Mouse (Mus musculus) liver, embryonic 14.5 days (tissue): ENCODE measurements around the gene 1700037H04Rik. TPM values are rescaled to one million over a fixed set of nuclear protein-coding genes. Genes with fewer than 3 reads are reported as not detected.

ENCODE experiments used
- ATAC-seq: fragments of 200-750 bp; cut with Nextera tagmentation; 2 replicates; pipeline ENCODE4 v1.8.0; 2017; ENCODE audit warnings: moderate number of reproducible peaks, mild to moderate bottlenecking, moderate library complexity; ENCODE audit not compliant: insufficient read depth
- DNase-seq, 3 experiments: peaks; one replicate each; pipeline ENCODE4 v3.0.0-alpha.2; 2012 to 2013; ENCODE audit warnings: low read depth in 3 of 3, low spot score in 3 of 3
- H3K27ac ChIP-seq: fragments of 300-500 bp; sonication (generic); 2 replicates; pipeline ENCODE4 v1.5.1; 2014; ENCODE audit warnings: moderate library complexity, mild to moderate bottlenecking, control low read depth, inconsistent platforms
- H3K27me3 ChIP-seq: fragments of 300-500 bp; sonication (generic); 2 replicates; pipeline ENCODE4 v1.6.1; 2014; ENCODE audit warnings: mild to moderate bottlenecking, low read length, moderate library complexity; ENCODE audit not compliant: control insufficient read depth, insufficient read depth
- H3K36me3 ChIP-seq: fragments of 300-500 bp; sonication (generic); replicated peaks from 2 replicates; pipeline ENCODE4 v1.6.1; 2014; ENCODE audit warnings: low read depth; ENCODE audit not compliant: control insufficient read depth, insufficient read depth
- H3K4me1 ChIP-seq, 2 experiments: fragments of 200-500 bp in 1 of 2; fragments of 300-500 bp in 1 of 2; sonication (generic) in 1 of 2; replicated peaks; 2 replicates each; pipeline ENCODE4 v1.6.1; 2012 to 2014; ENCODE audit warnings: antibody characterized with exemption in 1 of 2, inconsistent platforms in 1 of 2, low read length in 1 of 2; ENCODE audit not compliant: control insufficient read depth in 2 of 2, insufficient read depth in 2 of 2
- H3K4me2 ChIP-seq: fragments of 300-500 bp; sonication (generic); 2 replicates; pipeline ENCODE4 v1.6.1; 2014; ENCODE audit warnings: low read depth, mild to moderate bottlenecking, control low read depth, moderate library complexity
- H3K4me3 ChIP-seq, 2 experiments: fragments of 200-500 bp in 1 of 2; fragments of 300-500 bp in 1 of 2; sonication (generic) in 1 of 2; 2 replicates each; pipeline ENCODE4 v1.5.1; 2012 to 2014; ENCODE audit warnings: low read depth in 2 of 2, low read length in 2 of 2, mild to moderate bottlenecking in 2 of 2, control low read depth in 1 of 2, inconsistent platforms in 1 of 2, moderate library complexity in 1 of 2; ENCODE audit not compliant: insufficient read depth in 1 of 2
- H3K9ac ChIP-seq: fragments of 300-500 bp; sonication (generic); replicated peaks from 2 replicates; pipeline ENCODE4 v1.6.1; 2014; ENCODE audit warnings: mild to moderate bottlenecking, control low read depth, moderate library complexity
- H3K9me3 ChIP-seq: fragments of 300-500 bp; sonication (generic); 2 replicates; pipeline ENCODE4 v1.6.1; 2016; ENCODE audit warnings: low read length, mixed read lengths; ENCODE audit not compliant: control insufficient read depth
- CTCF ChIP-seq: IDR thresholded peaks from 2 replicates; pipeline ENCODE4 v1.5.1; 2016; ENCODE audit warnings: antibody characterized with exemption, low read depth, control low read depth
- EP300 ChIP-seq: IDR thresholded peaks from 2 replicates; pipeline ENCODE4 v1.6.1; 2016; ENCODE audit warnings: antibody characterized with exemption, low read depth
- whole genome bisulfite sequencing: fragments of 180-500 bp; shearing (Covaris S2); extraction: QIAGEN DNeasy Blood & Tissue Kit; methylation state at CpG from one replicate; pipeline ENCODE4 v1.1.7; 2014; ENCODE audit not compliant: insufficient replicate concordance; 5-methylcytosine and 5-hydroxymethylcytosine counted together
- polyA plus RNA-seq, 2 experiments: library from polyadenylated mRNA; depleted of rRNA in 1 of 2; stranded (reverse) in 1 of 2; unstranded in 1 of 2; fragments of >200 nt; fragmentation: Nextera tagmentation in 1 of 2; extraction: Ambion mirVana in 1 of 2; gene quantifications; 2 replicates each; pipeline versions ENCODE4 v1.2.1 to v1.2.3; 2012 to 2014

Gene 1700037H04Rik
- polyA plus RNA-seq, 2 experiments = 105 to 129 TPM

GRCm38 (mm10) chr2:131205521-131206182 is 45.8 kb upstream of the 1700037H04Rik start:
- peak overlapping the region; percentile 58 for H3K4me2 ChIP-seq
- TF ChIP-seq EP300 (peak; percentile 100), CTCF (0 out of 2 replicates have a peak, but pooled peaks have one; percentile 7)
- peaks cover 13% of the 10 kb centered on the region for H3K36me3 ChIP-seq
- ATAC-seq = peak; percentile 72
- no peaks in the 10 kb centered on the region for H3K9me3 ChIP-seq
- H3K4me1 ChIP-seq = peaks cover 70 to 72% of the 10 kb centered on the region in 2 experiments
- no peaks in the 10 kb centered on the region for H3K27me3 ChIP-seq
- peak overlapping the region; percentile 59 for H3K9ac ChIP-seq
- WGBS = 9% methylated on average over 8 of the region's 8 CpGs
- DNase-seq = peak; percentile 93 to 95 (median 95)
- H3K27ac ChIP-seq = peak overlapping the region; percentile 98
- H3K4me3 ChIP-seq = peak overlapping the region in 1 of 2 experiments; percentile 5; a peak in 1 of 4 replicates

- H3K9me3 ChIP-seq = no peaks in the 10 kb centered on the region
- H3K36me3 ChIP-seq = peaks cover 21% of the 10 kb centered on the region
- peaks cover 67 to 68% of the 10 kb centered on the region in 2 experiments for H3K4me1 ChIP-seq
- no peaks in the 10 kb centered on the region for H3K27me3 ChIP-seq
- peak overlapping the region; percentile 59 for H3K9ac ChIP-seq
- H3K27ac ChIP-seq = peak overlapping the region; percentile 98
- peak overlapping the region; percentile 58 for H3K4me2 ChIP-seq
- ATAC-seq (peak; percentile 33), DNase-seq (no peak)
- no peak overlapping the region for H3K4me3 ChIP-seq
- no peak for TF ChIP-seq EP300
- no peak for TF ChIP-seq CTCF
- WGBS = 26% methylated on average over 7 of the region's 7 CpGs
These were observed 44.6 kb upstream of the 1700037H04Rik start for GRCm38 (mm10) chr2:131204410-131204981.

- 73% methylated on average over 6 of the region's 6 CpGs for WGBS
- DNase-seq = no peak
- Histone ChIP-seq H3K36me3 (peaks cover 27% of the 10 kb centered on the region), H3K27me3 (no peaks in the 10 kb centered on the region), H3K9me3 (no peaks in the 10 kb centered on the region), H3K4me2 (peak overlapping the region; percentile 58), H3K4me3 (no peak overlapping the region), H3K9ac (no peak overlapping the region), H3K27ac (peak overlapping the region; percentile 38), H3K4me1 (peaks cover 61 to 63% of the 10 kb centered on the region in 2 experiments)
- no peak for ATAC-seq
- no peak for TF ChIP-seq EP300
- no peak for TF ChIP-seq CTCF
These were observed 44.0 kb upstream of the 1700037H04Rik start for GRCm38 (mm10) chr2:131203816-131204409.

- Histone ChIP-seq H3K27ac (no peak overlapping the region), H3K4me2 (no peak overlapping the region), H3K9me3 (no peaks in the 10 kb centered on the region), H3K36me3 (peaks cover 52% of the 10 kb centered on the region), H3K9ac (no peak overlapping the region), H3K4me1 (peaks cover 37 to 38% of the 10 kb centered on the region in 2 experiments), H3K4me3 (no peak overlapping the region), H3K27me3 (no peaks in the 10 kb centered on the region)
- TF ChIP-seq CTCF = no peak
- no peak for TF ChIP-seq EP300
- 92% methylated on average over 3 of the region's 3 CpGs for WGBS
- no peak for ATAC-seq
- no peak for DNase-seq
These were observed 41.4 kb upstream of the 1700037H04Rik start for GRCm38 (mm10) chr2:131201262-131201661.

GRCm38 (mm10) chr2:131200710-131201109 is 40.8 kb upstream of the 1700037H04Rik start:
- Histone ChIP-seq H3K27me3 (no peaks in the 10 kb centered on the region), H3K4me2 (no peak overlapping the region), H3K4me1 (peaks cover 31 to 32% of the 10 kb centered on the region in 2 experiments), H3K4me3 (no peak overlapping the region), H3K9ac (no peak overlapping the region), H3K27ac (no peak overlapping the region), H3K9me3 (no peaks in the 10 kb centered on the region), H3K36me3 (peaks cover 57% of the 10 kb centered on the region)
- 79% methylated on average over 2 of the region's 2 CpGs for WGBS
- TF ChIP-seq EP300 (no peak), CTCF (no peak)
- DNase-seq (no peak), ATAC-seq (no peak)
